Mouse (Mus musculus) gastrocnemius, postnatal 14 days (tissue): ENCODE measurements at regions not wholly inside any gene's neighbourhood (a gene's known extent, or its start where the extent isn't known, plus 50 kb on each side); places are given as distances from the start of the nearest gene placed in this dataset.
"Not testable (repeated sequence)": the region's sequence is repeated elsewhere in the genome, so short reads cannot be mapped to it uniquely, and the experiment has no call there.

Source experiments
- DNase-seq: peaks from one replicate; pipeline ENCODE4 v3.0.0; 2021; ENCODE audit warnings: mixed read lengths
- intact Hi-C: fragments of 180-260 bp; cut with DNase I; formaldehyde crosslinking; loops from one replicate; pipeline ENCODE4 v1.15.1; 2025; ENCODE audit warnings: low total_unique reads

DNA sequence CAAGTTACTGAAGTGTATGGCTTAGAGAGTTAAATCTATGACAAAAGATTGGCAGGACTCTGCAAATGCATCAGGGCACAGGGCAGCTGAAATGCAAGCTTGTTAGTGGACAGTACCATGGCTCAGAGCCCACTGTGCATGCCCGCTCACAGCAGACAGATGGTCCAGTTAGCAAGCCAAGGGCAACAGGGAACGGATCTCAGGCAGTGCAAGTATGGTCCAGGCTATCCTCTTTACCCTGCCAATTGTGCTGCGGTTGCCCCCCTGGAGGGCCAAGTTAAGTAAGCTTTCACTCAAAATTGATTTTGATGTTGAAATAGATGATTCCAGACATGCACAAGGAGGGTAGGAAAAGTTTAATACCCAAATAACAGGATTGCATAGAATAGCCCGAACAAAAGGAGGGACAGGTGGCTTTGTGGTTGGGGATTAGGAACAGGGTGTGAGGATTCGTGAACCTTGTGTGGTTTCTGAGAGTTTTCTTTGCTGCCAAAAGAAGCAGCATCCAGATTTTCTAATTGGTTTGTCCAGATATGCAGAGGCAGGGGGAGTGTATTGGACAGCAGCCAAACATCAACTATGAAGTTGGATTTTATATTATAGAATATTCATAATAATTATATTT lies 1934.2 kb downstream of the 9330182O14Rik start:
- DNase-seq = peak; percentile 6
- intact Hi-C loops = no loop called here

GRCm38 (mm10) chr15:42069072-42069471 lies 1934.9 kb downstream of the 9330182O14Rik start:
- no peak for DNase-seq
- intact Hi-C loops = no loop called here

DNA sequence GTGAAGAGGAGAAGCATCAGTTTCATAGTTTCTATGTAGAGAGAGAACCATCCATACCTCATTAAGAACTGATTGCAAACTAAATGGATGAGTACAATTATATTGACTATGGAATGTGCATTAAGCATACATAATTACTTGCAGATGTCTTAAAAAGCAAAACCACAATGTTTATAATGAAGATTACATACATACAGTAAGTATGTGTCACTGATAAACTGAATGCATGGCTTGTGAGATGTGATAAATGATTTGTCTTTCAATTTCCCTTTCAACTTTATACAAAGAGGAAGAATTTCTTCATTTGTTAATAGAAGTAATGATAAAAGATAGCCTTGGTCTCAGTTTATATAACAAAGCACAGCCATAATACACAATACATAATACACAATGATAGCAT lies 1939.3 kb downstream of the 9330182O14Rik start:
- no peak for DNase-seq
- intact Hi-C loops = no loop called here

- DNase-seq = no peak
- intact Hi-C loops = no loop called here
These were observed 1948.3 kb downstream of the 9330182O14Rik start for GRCm38 (mm10) chr15:42082436-42082835.

DNA sequence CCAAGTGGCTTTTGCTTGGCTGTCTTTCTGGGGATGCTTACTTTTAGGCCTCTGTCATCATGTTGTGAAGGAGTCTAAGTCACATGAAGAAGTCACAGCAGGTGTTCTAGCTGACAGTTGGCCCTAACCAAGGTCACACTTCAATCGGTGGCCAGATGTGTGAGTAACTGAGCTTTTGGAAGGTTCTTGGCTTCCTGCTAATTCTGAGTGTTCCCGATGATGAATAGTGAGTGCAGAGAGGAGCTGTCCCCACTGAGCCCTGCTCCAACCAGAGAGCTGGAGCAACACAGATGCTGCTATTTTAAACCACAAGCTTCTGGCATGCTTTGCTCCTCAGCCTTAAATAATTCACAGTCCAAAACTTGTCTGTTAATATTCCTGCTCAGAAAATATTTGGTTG lies 1966.6 kb downstream of the 9330182O14Rik start:
- DNase-seq = peak; percentile 5
- intact Hi-C loops = no loop called here

- intact Hi-C loops = no loop called here
These were observed 1970.7 kb downstream of the 9330182O14Rik start for GRCm38 (mm10) chr15:42104816-42105215.

GRCm38 (mm10) chr15:42107106-42107505 lies 1972.9 kb downstream of the 9330182O14Rik start:
- intact Hi-C loops = no loop called here
- no peak for DNase-seq

More at GRCm38 (mm10) chr15:42104816-42105215, 1970.7 kb downstream of the 9330182O14Rik start:
- no peak for DNase-seq

DNA sequence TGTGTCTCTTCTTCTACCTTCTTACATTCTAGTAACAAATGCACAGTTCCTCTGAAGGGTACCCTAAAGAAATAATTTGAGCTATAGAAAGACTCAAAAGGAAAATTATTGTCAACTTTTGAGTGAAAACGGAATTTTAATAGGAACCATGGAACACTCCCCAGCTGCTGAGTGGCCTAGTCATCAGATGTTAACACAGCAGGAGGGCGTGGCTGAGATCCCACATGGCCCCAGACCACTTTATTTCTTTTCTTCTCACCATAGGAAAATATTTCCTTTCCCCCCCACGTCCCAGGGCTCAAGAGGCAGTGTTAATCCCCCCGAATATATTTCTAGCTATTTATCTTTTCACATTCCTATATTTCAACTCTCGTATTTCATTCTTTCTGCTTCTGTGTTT lies 1977.6 kb downstream of the 9330182O14Rik start:
- intact Hi-C loops = no loop called here
- no peak for DNase-seq

GRCm38 (mm10) chr15:42127471-42127870 lies 1993.3 kb downstream of the 9330182O14Rik start:
- intact Hi-C loops = no loop called here
- no peak for DNase-seq

- no peak for DNase-seq
- intact Hi-C loops = no loop called here
These were observed 1994.8 kb downstream of the 9330182O14Rik start for GRCm38 (mm10) chr15:42128976-42129375.

- intact Hi-C loops = no loop called here
- DNase-seq = no peak
These were observed 2032.4 kb downstream of the 9330182O14Rik start for GRCm38 (mm10) chr15:42166546-42166945.

DNA sequence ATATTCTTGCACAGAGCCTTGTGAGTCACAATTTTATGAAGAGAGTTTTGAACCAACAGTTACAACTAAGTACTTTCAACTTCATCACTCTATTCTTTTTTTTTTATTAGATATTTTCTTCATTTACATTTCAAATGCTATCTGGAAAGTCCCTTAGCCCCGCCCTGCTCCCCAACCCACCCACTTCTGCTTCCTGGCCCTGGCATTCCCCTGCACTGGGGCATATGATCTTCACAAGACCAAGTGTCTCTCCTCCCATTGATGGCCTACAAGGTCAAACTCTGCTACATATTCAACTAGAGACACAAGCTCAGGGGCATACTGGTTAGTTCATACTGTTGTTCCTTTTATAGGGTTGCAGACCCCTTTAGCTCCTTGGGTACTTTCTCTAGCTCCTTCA lies 2043.6 kb downstream of the 9330182O14Rik start:
- DNase-seq = not testable (repeated sequence)

DNA sequence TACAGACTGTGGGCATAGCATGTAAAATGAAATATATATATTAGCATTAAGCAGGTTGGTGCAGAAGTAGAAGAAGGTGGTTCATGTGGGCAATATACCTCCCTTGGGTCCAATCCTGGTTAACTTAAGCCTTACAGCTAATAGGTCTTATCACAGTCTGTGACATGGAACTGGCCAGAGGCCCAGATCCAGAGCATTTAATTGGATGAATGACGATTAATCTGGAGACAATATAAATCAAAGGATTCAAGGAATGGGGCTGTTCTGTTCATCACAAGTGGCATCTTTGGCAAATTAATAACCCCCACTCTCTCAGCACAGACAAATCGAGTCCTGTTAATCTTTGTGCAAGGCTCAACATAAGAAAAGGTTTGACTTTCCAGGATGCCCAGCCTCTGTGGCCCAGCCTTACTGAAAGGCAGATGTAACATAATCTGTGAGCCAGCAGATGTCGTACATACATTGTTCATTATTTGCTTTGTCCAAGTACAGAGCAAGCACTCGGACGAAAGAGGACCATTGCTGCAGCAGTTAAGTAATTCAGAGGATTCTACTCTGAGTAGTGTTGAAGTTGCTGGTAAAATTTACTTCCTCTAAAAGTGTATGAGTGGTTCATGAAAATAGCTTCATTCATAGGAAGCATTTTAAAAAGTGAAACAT lies 2073.2 kb downstream of the 9330182O14Rik start:
- DNase-seq = no peak
- intact Hi-C loops = no loop called here

More for the DNA sequence above, 2043.6 kb downstream of the 9330182O14Rik start:
- intact Hi-C loops = not testable (repeated sequence)

DNA sequence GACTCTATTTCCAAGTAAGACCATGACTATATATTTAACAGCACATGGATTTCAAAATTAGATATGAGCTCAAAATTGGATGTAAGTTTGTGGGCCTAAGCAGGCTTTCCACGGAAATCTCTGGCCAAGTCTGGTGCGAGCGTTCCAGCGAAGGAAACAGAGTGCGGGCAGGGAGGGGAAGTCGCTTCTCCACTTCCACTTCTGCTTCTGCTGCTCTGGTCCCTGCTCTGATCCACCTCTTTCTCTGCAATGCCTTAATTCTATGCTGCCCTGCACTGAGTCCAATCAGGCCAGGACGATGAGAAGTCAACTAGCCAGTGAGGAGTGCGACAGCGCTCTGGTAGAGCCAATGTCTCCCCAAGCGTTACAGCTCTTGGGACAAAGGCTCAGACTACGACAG lies 2085.3 kb downstream of the 9330182O14Rik start:
- no peak for DNase-seq
- intact Hi-C loops = no loop called here

- intact Hi-C loops = no loop called here
- DNase-seq = no peak
These were observed 2085.8 kb downstream of the 9330182O14Rik start for GRCm38 (mm10) chr15:42220005-42220404.

DNA sequence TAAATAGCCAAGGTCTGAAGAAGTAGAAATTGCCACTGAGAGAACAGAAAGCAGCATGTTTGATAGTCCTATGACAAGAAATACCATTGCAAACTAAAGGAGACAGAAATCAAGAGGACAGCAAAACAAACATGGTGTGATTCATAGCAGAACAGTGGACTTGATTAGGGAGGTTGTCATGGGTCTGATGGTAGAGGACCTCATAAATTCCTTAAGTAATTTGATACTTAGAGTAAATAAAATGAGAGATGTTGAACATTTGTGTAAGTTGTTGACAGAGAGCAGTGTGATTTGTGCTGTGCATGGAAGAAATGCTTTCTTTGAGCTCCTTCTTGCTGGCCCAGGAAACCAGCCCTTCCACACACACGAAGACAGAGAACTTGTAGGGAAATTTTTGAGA lies 2090.8 kb downstream of the 9330182O14Rik start:
- intact Hi-C loops = no loop called here
- DNase-seq = no peak

DNA sequence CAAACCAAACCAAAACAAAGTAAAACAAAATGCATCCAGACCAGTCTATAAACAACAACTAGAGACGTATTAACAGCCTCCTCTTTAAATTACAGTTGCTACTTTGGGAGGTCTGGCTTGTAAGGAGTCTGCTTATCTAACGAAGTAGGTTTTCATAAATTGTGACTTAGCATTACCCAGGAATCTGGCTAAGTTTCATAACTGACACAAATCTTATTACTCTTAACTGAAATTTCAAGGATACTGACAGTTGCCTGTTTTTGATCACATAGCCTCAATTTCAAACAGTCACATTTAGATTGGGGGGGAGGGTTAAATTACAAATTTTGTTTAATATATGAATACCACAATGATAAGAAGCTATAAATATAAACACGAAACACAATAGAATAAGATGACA lies 2097.5 kb downstream of the 9330182O14Rik start:
- intact Hi-C loops = no loop called here
- no peak for DNase-seq

DNA sequence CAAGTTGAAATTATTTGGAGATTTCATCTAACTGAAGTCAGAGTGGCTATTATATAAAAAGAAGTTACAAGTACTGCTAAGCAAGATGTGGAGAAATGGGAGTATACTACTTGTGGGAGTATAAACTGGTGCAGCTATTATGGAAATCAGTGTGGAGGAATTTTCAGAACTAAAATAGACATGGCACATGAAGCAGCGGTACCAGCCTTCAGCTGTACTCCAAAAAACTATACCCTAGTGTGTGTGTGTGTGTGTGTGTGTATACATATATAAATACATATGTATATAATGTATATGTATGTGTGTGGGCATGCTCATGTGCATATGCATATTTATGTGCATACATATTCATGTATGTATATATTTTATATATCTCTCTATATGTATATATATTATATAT lies 2112.6 kb downstream of the 9330182O14Rik start:
- intact Hi-C loops = loop anchor here (5.0 kb wide), 1 partner anchor 560 kb away; no protein-coding TSS in a partner anchor
- no peak for DNase-seq

DNA sequence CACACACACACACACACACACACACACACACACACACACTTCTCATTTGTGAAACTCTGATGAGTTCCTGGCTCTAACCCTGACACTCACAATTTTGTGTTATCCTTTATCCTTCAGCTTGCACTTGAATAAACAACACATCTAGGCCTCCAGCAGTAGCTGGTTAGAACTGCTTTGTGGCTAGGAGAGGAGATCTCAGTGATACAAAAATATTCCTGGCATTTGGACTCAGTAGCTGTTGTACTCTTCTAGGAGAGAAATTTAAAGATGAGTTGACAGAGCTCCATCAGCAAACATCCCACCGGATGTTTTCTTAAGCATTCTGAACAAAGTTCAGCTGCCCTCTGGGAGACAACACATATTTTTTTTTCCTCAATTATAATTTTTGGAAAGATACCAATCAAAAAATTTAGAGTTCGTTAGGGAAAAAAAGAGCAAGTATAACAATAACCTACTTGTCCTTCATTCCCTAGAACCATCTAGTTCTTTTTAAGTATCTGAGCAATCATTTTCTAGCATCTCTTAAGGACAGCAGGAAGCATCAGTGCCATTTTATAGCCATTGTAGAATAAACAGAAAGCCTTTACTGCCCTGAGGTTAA lies 2118.7 kb downstream of the 9330182O14Rik start:
- intact Hi-C loops = no loop called here
- no peak for DNase-seq

GRCm38 (mm10) chr15:42256343-42256742 lies 2122.2 kb downstream of the 9330182O14Rik start:
- intact Hi-C loops = no loop called here
- DNase-seq = no peak

DNA sequence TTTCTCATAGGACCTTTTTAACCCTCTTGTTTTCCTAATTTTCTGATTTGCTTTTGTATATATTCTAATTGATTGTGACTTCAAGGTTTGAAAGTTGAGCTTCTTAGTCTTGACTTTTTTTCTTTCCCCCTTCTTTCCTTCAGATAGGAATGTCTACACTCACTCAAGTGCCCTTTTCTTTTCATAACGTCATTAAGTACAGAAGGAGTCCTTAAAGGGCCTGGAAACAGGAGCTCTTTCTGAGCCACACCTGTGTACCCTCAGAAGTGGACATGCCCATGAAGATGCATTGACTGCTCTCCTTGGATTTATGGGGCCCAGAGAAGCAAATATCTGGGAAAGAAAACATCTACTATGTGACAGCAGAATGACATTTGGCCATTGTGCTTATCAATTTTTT lies 2141.0 kb downstream of the 9330182O14Rik start:
- intact Hi-C loops = no loop called here
- DNase-seq = no peak
